Mouse (Mus musculus): ENCODE measurements around the gene Crybg3.

DNA sequence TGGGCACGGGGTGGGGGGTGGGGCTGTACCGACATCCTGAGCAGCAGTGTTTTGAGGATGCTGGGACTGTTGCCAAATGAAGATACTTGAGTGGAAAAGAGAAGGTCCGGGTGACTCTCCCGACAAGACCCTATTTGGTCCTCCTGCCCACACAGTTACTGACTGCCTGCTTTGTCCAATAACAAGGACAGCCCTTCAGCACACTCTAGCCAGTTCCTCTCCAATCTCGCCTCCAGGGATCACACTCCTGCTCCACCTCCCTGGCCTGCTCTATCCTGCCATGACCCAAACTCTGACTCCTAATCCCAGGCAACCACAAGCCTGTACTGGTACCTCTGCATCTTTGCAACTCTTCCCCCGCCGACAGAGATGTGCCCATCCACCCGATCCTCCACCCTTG, 30.9 kb downstream of the Crybg3 start:
- no peak for TF ChIP-seq POLR2A (IDR thresholded peaks at IDR 0.05; ENCODE audit: insufficient read depth, low read length)
- no peak for TF ChIP-seq EP300 (IDR thresholded peaks at IDR 0.05; ENCODE audit: insufficient read depth, low read depth, low read length)
- TF ChIP-seq CTCF (IDR thresholded peaks at IDR 0.05; ENCODE audit: low read depth, low read length): no peak
